Mouse (Mus musculus): ENCODE results near the gene Foxj3. TPM values are rescaled to one million over a fixed set of nuclear protein-coding genes. Genes with fewer than 3 reads are reported as not detected.
A peak's percentile ranks its signal among the peaks of the same experiment; 100 is the strongest.

Foxj3 gene
- polyA plus RNA-seq, 1 experiment from 2014 or later, result 21.3 TPM

- no peak overlapping the region for H3K27ac ChIP-seq
- H3K4me3 ChIP-seq, result no peak overlapping the region
- H3K9me3 ChIP-seq, result no peaks in the 10 kb centered on the region
- DNase-seq (ENCODE audit: extremely low spot score, low spot score), result no peak
- no peaks in the 10 kb centered on the region for H3K27me3 ChIP-seq (ENCODE audit: poor library complexity, severe bottlenecking)
- H3K4me1 ChIP-seq, result no peaks in the 10 kb centered on the region
- no peaks in the 10 kb centered on the region for H3K36me3 ChIP-seq (replicated peaks)
- 87% methylated on average over 8 of the region's 8 CpGs for WGBS
Measured at GRCm38 (mm10) chr4:119660007-119660406, 123.2 kb downstream of the Foxj3 start.

DNA sequence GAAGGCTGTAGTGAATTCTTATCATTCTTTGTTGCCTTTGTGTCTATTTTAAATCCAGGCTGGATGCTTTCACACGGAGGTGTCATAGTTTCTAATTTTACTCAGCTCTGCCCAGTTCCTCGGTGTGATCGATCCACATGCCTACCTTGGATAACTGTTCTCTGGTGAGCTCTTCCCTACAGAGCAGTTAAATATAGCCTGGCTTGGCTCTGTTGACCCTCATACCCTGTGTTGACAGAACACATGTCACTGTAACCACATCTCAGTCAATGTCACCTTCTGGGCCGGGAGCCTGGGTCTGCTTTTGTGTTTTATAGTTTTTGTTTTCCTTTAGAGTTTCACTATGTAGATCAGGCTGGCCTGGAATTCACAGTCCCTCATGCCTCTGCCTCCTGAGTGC, 125.3 kb downstream of the Foxj3 start:
- Histone ChIP-seq H3K36me3 (replicated peaks) (no peaks in the 10 kb centered on the region), H3K4me1 (peaks cover 8% of the 10 kb centered on the region), H3K27ac (no peak overlapping the region), H3K9me3 (no peaks in the 10 kb centered on the region), H3K27me3 (ENCODE audit: poor library complexity, severe bottlenecking) (no peaks in the 10 kb centered on the region), H3K4me3 (no peak overlapping the region)
- DNase-seq (ENCODE audit: extremely low spot score, low spot score), result no peak
- 90% methylated on average over 4 of the region's 4 CpGs for WGBS

GRCm38 (mm10) chr4:119662976-119663375, 126.2 kb downstream of the Foxj3 start:
- Histone ChIP-seq H3K27ac (no peak overlapping the region), H3K4me3 (no peak overlapping the region), H3K9me3 (no peaks in the 10 kb centered on the region), H3K27me3 (ENCODE audit: poor library complexity, severe bottlenecking) (no peaks in the 10 kb centered on the region), H3K36me3 (replicated peaks) (no peaks in the 10 kb centered on the region), H3K4me1 (peaks cover 8% of the 10 kb centered on the region)
- 91% methylated on average over 7 of the region's 7 CpGs for WGBS
- DNase-seq (ENCODE audit: extremely low spot score, low spot score), result no peak

- no peaks in the 10 kb centered on the region for H3K9me3 ChIP-seq
- no peak overlapping the region for H3K4me3 ChIP-seq
- H3K4me1 ChIP-seq, result peaks cover 8% of the 10 kb centered on the region
- no peaks in the 10 kb centered on the region for H3K27me3 ChIP-seq (ENCODE audit: poor library complexity, severe bottlenecking)
- no peak for DNase-seq (ENCODE audit: extremely low spot score, low spot score)
- H3K36me3 ChIP-seq (replicated peaks), result no peaks in the 10 kb centered on the region
- H3K27ac ChIP-seq, result no peak overlapping the region
- 94% methylated on average over 14 of the region's 14 CpGs for WGBS
Measured at GRCm38 (mm10) chr4:119663409-119664095, 126.7 kb downstream of the Foxj3 start.

DNA sequence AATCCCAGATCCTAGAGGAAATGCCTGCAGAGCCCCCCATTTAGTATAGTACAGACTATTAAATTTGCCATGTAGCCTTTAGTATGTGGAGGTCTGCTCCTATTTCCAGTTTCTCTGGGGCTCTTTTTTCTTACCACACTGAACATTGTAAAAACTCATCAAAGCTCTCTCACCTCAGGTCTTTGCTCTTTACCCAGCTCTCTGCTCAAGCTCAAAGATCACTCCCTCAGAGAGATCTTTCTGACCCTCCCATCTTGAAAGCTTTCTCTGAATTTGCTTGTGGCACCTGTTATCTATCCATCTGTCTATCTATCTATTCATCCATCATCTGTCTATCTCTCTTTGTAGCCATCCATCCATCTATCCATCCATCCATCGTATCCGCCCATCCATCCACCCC, 128.4 kb downstream of the Foxj3 start:
- H3K27ac ChIP-seq, result no peak overlapping the region
- no peak overlapping the region for H3K4me3 ChIP-seq
- H3K4me1 ChIP-seq, result peaks cover 19% of the 10 kb centered on the region
- 99% methylated on average over 2 of the region's 2 CpGs for WGBS
- H3K36me3 ChIP-seq (replicated peaks), result no peaks in the 10 kb centered on the region
- no peak for DNase-seq (ENCODE audit: extremely low spot score, low spot score)
- H3K9me3 ChIP-seq, result no peaks in the 10 kb centered on the region
- no peaks in the 10 kb centered on the region for H3K27me3 ChIP-seq (ENCODE audit: poor library complexity, severe bottlenecking)

DNA sequence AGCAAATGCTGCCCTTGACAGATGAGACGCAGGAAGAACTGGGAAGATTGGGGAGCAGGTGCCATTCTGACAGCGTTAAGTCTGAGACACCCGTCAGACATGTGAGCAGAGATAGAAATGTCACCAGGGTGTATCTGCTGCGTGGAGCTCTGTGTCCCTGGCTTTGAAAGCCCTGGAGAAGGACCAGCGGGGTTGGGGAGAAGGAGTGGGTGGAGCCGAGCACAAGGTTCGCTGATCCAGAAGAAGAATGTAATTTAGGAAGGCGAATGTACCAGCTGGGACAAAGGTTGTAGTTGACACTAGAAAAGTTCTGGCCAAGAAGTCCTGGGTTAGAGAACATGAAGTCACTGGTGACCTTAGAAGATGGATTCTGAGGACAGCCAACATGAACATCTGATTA, 129.3 kb downstream of the Foxj3 start:
- Histone ChIP-seq H3K4me3 (no peak overlapping the region), H3K4me1 (peaks cover 27% of the 10 kb centered on the region), H3K9me3 (no peaks in the 10 kb centered on the region), H3K36me3 (replicated peaks) (no peaks in the 10 kb centered on the region), H3K27ac (no peak overlapping the region), H3K27me3 (ENCODE audit: poor library complexity, severe bottlenecking) (no peaks in the 10 kb centered on the region)
- 50% methylated on average over 8 of the region's 8 CpGs for WGBS
- no peak for DNase-seq (ENCODE audit: extremely low spot score, low spot score)

DNA sequence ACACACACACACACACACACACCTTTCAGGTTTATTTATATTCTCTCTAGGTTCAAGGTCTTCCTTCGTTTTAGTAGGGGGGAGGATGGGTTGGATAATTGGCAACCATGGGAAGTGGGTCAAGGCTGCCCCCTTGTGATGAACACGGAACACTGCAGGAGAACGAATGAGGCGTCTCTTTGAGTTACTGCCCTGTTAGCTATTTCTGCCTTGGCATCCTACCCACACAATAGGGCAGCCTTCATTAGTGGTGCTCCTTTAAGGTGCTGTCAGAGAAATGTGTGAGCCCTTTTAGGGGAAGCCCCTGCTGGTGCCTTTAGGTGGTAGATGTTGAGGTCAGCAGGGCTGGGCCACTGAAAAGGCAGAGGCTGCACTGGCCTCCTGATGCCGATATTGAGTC, 130.7 kb downstream of the Foxj3 start:
- Histone ChIP-seq H3K4me3 (no peak overlapping the region), H3K27me3 (ENCODE audit: poor library complexity, severe bottlenecking) (no peaks in the 10 kb centered on the region), H3K27ac (no peak overlapping the region), H3K9me3 (no peaks in the 10 kb centered on the region), H3K4me1 (peaks cover 29% of the 10 kb centered on the region), H3K36me3 (replicated peaks) (no peaks in the 10 kb centered on the region)
- WGBS, result 24% methylated on average over 5 of the region's 5 CpGs
- peak; percentile 38 for DNase-seq (ENCODE audit: extremely low spot score, low spot score)

DNA sequence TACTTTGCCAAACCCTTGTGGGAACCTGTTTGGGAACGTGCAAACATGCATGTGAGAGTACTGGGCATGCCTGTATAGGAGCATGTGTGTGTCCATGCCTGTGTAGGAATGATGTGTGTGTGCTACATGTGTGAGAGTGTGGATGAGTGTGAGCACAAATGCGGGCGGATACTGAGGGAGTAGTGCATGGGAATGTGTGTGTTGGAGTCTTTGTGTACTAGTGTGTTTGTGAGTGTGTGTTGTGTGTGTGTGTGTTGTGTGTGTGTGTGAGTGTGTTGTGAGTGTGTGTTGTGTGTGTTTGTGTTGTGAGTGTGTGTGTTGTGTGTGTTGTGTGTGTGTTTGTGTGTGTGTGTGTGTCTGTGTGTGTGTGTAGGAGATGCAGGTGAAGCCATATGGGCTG, 131.4 kb downstream of the Foxj3 start:
- no peaks in the 10 kb centered on the region for H3K9me3 ChIP-seq
- H3K4me1 ChIP-seq, result peaks cover 30% of the 10 kb centered on the region
- H3K36me3 ChIP-seq (replicated peaks), result no peaks in the 10 kb centered on the region
- 96% methylated on average over 3 of the region's 3 CpGs for WGBS
- no peak for DNase-seq (ENCODE audit: extremely low spot score, low spot score)
- H3K27ac ChIP-seq, result no peak overlapping the region
- no peak overlapping the region for H3K4me3 ChIP-seq
- no peaks in the 10 kb centered on the region for H3K27me3 ChIP-seq (ENCODE audit: poor library complexity, severe bottlenecking)

GRCm38 (mm10) chr4:119668596-119668995, 131.8 kb downstream of the Foxj3 start:
- Histone ChIP-seq H3K4me3 (no peak overlapping the region), H3K27me3 (ENCODE audit: poor library complexity, severe bottlenecking) (no peaks in the 10 kb centered on the region), H3K4me1 (peaks cover 30% of the 10 kb centered on the region), H3K9me3 (no peaks in the 10 kb centered on the region), H3K27ac (no peak overlapping the region), H3K36me3 (replicated peaks) (no peaks in the 10 kb centered on the region)
- WGBS, result 73% methylated on average over 4 of the region's 4 CpGs
- DNase-seq (ENCODE audit: extremely low spot score, low spot score), result no peak

DNA sequence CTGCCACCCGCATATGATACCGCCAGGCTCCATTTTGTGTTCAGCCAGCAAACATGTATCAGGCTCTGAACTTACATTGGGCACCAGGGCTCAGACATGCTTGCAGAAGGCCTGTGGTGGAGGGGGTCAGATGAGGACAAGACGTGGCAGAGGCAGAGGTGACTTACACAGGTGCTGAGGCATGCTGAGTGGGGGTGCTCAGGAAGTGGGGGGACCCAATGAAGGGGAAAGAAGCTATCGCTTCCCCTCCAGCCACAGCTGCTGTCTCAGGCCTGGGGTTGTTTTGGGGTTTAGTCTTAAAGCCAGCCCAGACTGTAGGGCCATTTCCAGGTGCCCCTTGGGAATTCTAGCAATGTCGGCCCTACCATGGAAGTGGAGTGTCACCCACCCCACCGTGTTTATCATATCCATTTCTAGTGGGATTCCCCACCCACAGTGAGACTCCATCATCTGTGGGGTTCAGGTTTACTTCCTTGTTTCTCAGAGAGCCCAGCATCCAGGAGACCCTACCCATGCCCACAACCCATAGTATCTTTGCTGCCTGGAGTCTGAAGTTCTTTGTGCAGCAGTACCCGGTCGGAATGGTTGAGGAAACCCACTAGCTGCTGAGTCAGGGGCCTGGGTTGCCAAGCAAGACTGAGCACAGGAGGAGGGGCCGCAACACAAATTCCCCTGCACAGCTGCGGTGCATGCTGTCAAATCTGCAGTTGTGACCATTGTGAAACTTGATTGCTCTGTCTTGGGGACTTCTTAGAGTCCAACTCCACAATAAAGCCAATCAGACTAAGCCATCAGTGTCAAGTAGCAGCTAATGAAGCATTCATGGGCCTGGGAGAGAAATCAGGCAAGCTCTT, 132.8 kb downstream of the Foxj3 start:
- 0 out of 2 replicates have a peak overlapping the region, but pooled peaks have one; percentile 37 for H3K27ac ChIP-seq
- WGBS, result 60% methylated on average over 10 of the region's 10 CpGs
- H3K36me3 ChIP-seq (replicated peaks), result no peaks in the 10 kb centered on the region
- H3K27me3 ChIP-seq (ENCODE audit: poor library complexity, severe bottlenecking), result no peaks in the 10 kb centered on the region
- H3K4me1 ChIP-seq, result peaks cover 30% of the 10 kb centered on the region
- H3K9me3 ChIP-seq, result no peaks in the 10 kb centered on the region
- no peak for DNase-seq (ENCODE audit: extremely low spot score, low spot score)
- no peak overlapping the region for H3K4me3 ChIP-seq

GRCm38 (mm10) chr4:119670210-119670555, 133.4 kb downstream of the Foxj3 start:
- no peak overlapping the region for H3K4me3 ChIP-seq
- peaks cover 30% of the 10 kb centered on the region for H3K4me1 ChIP-seq
- H3K36me3 ChIP-seq (replicated peaks), result no peaks in the 10 kb centered on the region
- no peak for DNase-seq (ENCODE audit: extremely low spot score, low spot score)
- no peaks in the 10 kb centered on the region for H3K9me3 ChIP-seq
- H3K27me3 ChIP-seq (ENCODE audit: poor library complexity, severe bottlenecking), result no peaks in the 10 kb centered on the region
- H3K27ac ChIP-seq, result no peak overlapping the region
- WGBS, result 37% methylated on average over 7 of the region's 7 CpGs

DNA sequence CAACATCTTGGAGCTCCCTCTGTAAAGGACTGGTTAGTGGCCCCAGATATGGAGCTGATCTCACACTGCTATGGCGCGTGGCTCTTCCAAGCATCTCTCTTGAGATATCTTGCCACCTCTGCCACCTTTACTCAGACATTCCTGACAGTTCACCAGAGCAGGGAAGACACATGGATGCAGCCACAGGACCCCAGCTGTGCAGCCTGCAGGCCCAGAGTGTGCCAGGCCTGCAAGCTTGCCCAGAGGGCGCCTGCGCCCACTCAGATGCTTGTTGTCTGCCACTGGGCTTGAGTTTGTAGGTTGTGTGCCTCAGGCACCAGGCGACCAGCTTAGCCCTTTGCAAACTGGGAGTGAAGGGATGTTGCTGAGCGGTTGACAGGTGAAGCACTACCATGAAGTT, 133.9 kb downstream of the Foxj3 start:
- Histone ChIP-seq H3K27ac (no peak overlapping the region), H3K36me3 (replicated peaks) (no peaks in the 10 kb centered on the region), H3K27me3 (ENCODE audit: poor library complexity, severe bottlenecking) (no peaks in the 10 kb centered on the region), H3K9me3 (no peaks in the 10 kb centered on the region), H3K4me3 (no peak overlapping the region), H3K4me1 (peaks cover 30% of the 10 kb centered on the region)
- DNase-seq (ENCODE audit: extremely low spot score, low spot score), result no peak
- WGBS, result 86% methylated on average over 6 of the region's 6 CpGs

GRCm38 (mm10) chr4:119671164-119671563, 134.4 kb downstream of the Foxj3 start:
- Histone ChIP-seq H3K4me3 (no peak overlapping the region), H3K9me3 (no peaks in the 10 kb centered on the region), H3K27ac (no peak overlapping the region), H3K27me3 (ENCODE audit: poor library complexity, severe bottlenecking) (no peaks in the 10 kb centered on the region), H3K36me3 (replicated peaks) (no peaks in the 10 kb centered on the region), H3K4me1 (peaks cover 26% of the 10 kb centered on the region)
- DNase-seq (ENCODE audit: extremely low spot score, low spot score), result no peak
- 95% methylated on average over 9 of the region's 9 CpGs for WGBS

Measured in forebrain, embryonic 10.5 days (tissue).